Mouse (Mus musculus): ENCODE results near the gene Atf7ip.

DNA sequence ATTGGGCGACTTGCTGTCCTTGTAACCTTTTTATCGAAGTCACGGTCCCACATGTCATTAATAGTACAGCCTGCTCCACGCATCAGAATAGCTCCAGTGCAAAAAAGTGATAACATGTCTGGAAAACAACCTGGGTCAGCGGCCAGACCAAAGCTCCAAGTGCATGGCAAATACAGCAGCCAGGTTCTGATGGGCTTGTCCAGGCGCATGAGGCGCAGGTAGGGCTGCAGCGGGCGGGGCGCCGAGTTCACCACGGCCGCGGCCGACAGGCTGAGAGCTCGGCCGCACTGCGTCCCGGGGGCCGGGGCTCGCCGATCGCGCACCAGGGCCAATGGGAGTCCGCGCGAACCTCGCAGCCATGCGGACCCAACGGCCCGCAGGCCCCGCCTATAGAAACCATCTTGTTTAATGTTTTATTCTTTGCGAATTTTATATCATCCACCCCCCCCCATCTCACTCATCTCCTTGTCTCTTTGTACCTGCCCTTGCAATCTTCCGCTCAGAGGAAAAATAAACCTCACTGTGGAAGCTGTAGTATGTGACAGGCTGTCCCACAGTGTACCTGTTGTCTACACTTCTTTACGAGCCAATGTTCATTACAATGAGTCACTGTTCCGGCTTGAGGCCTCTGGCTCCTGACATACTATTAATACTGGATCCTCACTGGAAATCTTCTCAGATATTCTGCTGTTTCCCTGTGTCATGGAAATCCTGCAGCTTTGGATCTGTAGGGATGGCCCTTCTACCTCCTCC is 19.0 kb upstream of the Atf7ip start:
- no peak for TF ChIP-seq CTCF (IDR thresholded peaks at IDR 0.05; ENCODE audit: control insufficient read depth, insufficient read depth, insufficient read length)
- no peak for TF ChIP-seq MAX (IDR thresholded peaks at IDR 0.05)
- TF ChIP-seq CEBPB (IDR thresholded peaks at IDR 0.05; ENCODE audit: low read depth) = no peak
- TF ChIP-seq USF1 (IDR thresholded peaks at IDR 0.05; ENCODE audit: low read depth) = no peak
